ENCODE assay signal across 20 mouse cellular contexts in the genomic region with DNA sequence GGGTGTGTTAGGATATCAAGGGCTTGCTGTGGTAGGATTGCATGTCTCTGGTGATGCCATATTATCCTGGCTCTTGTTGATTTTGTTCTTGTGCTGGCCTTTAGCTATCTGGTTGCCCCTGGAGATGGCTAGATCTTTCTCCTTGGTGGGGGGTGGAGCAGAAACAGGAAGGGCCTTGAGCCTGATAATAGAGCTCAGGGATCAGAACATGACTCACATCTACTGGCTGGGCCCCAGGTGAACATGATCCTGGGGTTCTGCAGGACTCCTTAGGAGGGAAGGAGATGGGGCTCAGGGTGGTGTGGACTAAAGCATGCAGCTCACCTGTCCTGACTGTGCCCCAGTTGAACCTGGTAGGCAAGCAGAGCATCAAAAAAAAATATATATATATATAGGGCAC.
DNase-seq lines count a peak whose midpoint lies in the region; ATAC-seq lines count a peak whose summit lies in the region.
"Had no signal": no experiment of that assay in that cellular context is flagged by ENCODE, and none has a peak within 500 bp of the region (broad histone marks: within the 10 kb centered on the region; RNA-seq: fewer than 3 reads in every experiment).

No protein-coding gene starts in this region.

- DNase-seq in 3T3-L1 (ENCODE audit: low read depth, low spot score): peak; percentile 1
- peak; percentile 52 to 54 for DNase-seq in adrenal gland, adult (ENCODE audit: inconsistent age in 2 of 2, low spot score in 1 of 2)
- peak; percentile 45 for DNase-seq in adrenal gland, postnatal 10 days
- peak; percentile 47 to 55 for DNase-seq in adrenal gland, postnatal 36 days
- no peak for DNase-seq in frontal cortex, postnatal 36 days (ENCODE audit: low spot score in 2 of 2)
- DNase-seq in kidney, adult 8-10 months: no peak
- DNase-seq: cerebellum, adult 18-20 months; cerebellum, adult 9-11 months; gastrocnemius, adult 2 months; gastrocnemius, postnatal 14 days; heart, adult 18-20 months; heart, postnatal 14 days; heart, postnatal 4 days; kidney, adult 2 months had no signal

- no peak for ATAC-seq in erythroblast, adult 5-6 weeks (replicated peaks; ENCODE audit: low FRiP score, poor library complexity, severe bottlenecking)
- ATAC-seq: activated CD4-positive, CD25-positive, alpha-beta regulatory T cell, adult 4 months; CD4-positive, CD25-positive, alpha-beta regulatory T cell, adult 4 months; forebrain, embryonic 13.5 days; forebrain, embryonic 16.5 days; intestine, postnatal 0 days had no signal

Comparison
In these comparisons a context has a peak if more than half of its experiments do, and no peak if none do; other contexts are left out.
1. DNase-seq: peak in 3T3-L1 (single experiment), adrenal gland, adult (2 of 2), adrenal gland, postnatal 10 days (single experiment) and adrenal gland, postnatal 36 days (2 of 2); none in frontal cortex, postnatal 36 days (0 of 2) and kidney, adult 8-10 months (0 of 2).